Mouse (Mus musculus): ENCODE results near the gene Pex5l. TPM values are rescaled to one million over a fixed set of nuclear protein-coding genes. Genes with fewer than 3 reads are reported as not detected.
A peak's percentile ranks its signal among the peaks of the same experiment; 100 is the strongest.

Gene Pex5l
- total RNA-seq (2021), result under 1 TPM; 0.25 to 0.34 TPM

GRCm38 (mm10) chr3:33142901-33143461 lies at the start of gene Pex5l:
Pex5l (minus strand) TSS chr3:33143247.
- intact Hi-C loops (cut with DNase I), result no loop called here
- peak; percentile 1 for DNase-seq (ENCODE audit: low spot score)

GRCm38 (mm10) chr3:33165186-33165585 lies 22.1 kb upstream of the Pex5l start:
- intact Hi-C loops (cut with DNase I), result no loop called here
- no peak for DNase-seq (ENCODE audit: low spot score)

GRCm38 (mm10) chr3:33163821-33164220 lies 20.8 kb upstream of the Pex5l start:
- intact Hi-C loops (cut with DNase I), result no loop called here

GRCm38 (mm10) chr3:33143592-33143991 lies 545 bp upstream of the Pex5l start:
- intact Hi-C loops (cut with DNase I), result no loop called here
- no peak for DNase-seq (ENCODE audit: low spot score)

More at GRCm38 (mm10) chr3:33163821-33164220, 20.8 kb upstream of the Pex5l start:
- no peak for DNase-seq (ENCODE audit: low spot score)

GRCm38 (mm10) chr3:33142398-33142797 lies 649 bp downstream of the Pex5l start:
- intact Hi-C loops (cut with DNase I), result no loop called here
- DNase-seq (ENCODE audit: low spot score), result no peak

GRCm38 (mm10) chr3:33129944-33130343 lies 13.1 kb downstream of the Pex5l start:
- intact Hi-C loops (cut with DNase I), result no loop called here

GRCm38 (mm10) chr3:33124796-33125195 lies 18.3 kb downstream of the Pex5l start:
- DNase-seq (ENCODE audit: low spot score), result no peak
- intact Hi-C loops (cut with DNase I), result no loop called here

More at GRCm38 (mm10) chr3:33129944-33130343, 13.1 kb downstream of the Pex5l start:
- no peak for DNase-seq (ENCODE audit: low spot score)

GRCm38 (mm10) chr3:33105785-33106184 lies 37.3 kb downstream of the Pex5l start:
- intact Hi-C loops (cut with DNase I), result no loop called here
- no peak for DNase-seq (ENCODE audit: low spot score)

- intact Hi-C loops (cut with DNase I), result no loop called here
- no peak for DNase-seq (ENCODE audit: low spot score)
Observed at GRCm38 (mm10) chr3:33103501-33103900, 39.5 kb downstream of the Pex5l start.

- intact Hi-C loops (cut with DNase I), result no loop called here
- no peak for DNase-seq (ENCODE audit: low spot score)
Observed at GRCm38 (mm10) chr3:33098550-33099295, 44.3 kb downstream of the Pex5l start.

GRCm38 (mm10) chr3:33093646-33094045 lies 49.4 kb downstream of the Pex5l start:
- no peak for DNase-seq (ENCODE audit: low spot score)
- intact Hi-C loops (cut with DNase I), result no loop called here

- intact Hi-C loops (cut with DNase I), result no loop called here
- no peak for DNase-seq (ENCODE audit: low spot score)
Observed at GRCm38 (mm10) chr3:33090001-33090400, 53.0 kb downstream of the Pex5l start.

GRCm38 (mm10) chr3:33089470-33089869 lies 53.6 kb downstream of the Pex5l start:
- DNase-seq (ENCODE audit: low spot score), result no peak
- intact Hi-C loops (cut with DNase I), result no loop called here

- DNase-seq (ENCODE audit: low spot score), result no peak
- intact Hi-C loops (cut with DNase I), result no loop called here
Observed at GRCm38 (mm10) chr3:33088276-33088675, 54.8 kb downstream of the Pex5l start.

GRCm38 (mm10) chr3:33082806-33083338 lies 60.2 kb downstream of the Pex5l start:
- intact Hi-C loops (cut with DNase I), result no loop called here
- DNase-seq (ENCODE audit: low spot score), result no peak

- intact Hi-C loops (cut with DNase I), result no loop called here
- DNase-seq (ENCODE audit: low spot score), result no peak
Observed at GRCm38 (mm10) chr3:33081793-33082192, 61.3 kb downstream of the Pex5l start.

- no peak for DNase-seq (ENCODE audit: low spot score)
- intact Hi-C loops (cut with DNase I), result no loop called here
Observed at GRCm38 (mm10) chr3:33079658-33080057, 63.4 kb downstream of the Pex5l start.

- no peak for DNase-seq (ENCODE audit: low spot score)
- intact Hi-C loops (cut with DNase I), result no loop called here
Observed at GRCm38 (mm10) chr3:33079171-33079570, 63.9 kb downstream of the Pex5l start.

GRCm38 (mm10) chr3:33075696-33076095 lies 67.4 kb downstream of the Pex5l start:
- intact Hi-C loops (cut with DNase I), result no loop called here
- DNase-seq (ENCODE audit: low spot score), result no peak

GRCm38 (mm10) chr3:33074266-33074981 lies 68.6 kb downstream of the Pex5l start:
- intact Hi-C loops (cut with DNase I), result no loop called here

GRCm38 (mm10) chr3:33073905-33074265 lies 69.2 kb downstream of the Pex5l start:
- DNase-seq (ENCODE audit: low spot score), result no peak
- intact Hi-C loops (cut with DNase I), result no loop called here

More at GRCm38 (mm10) chr3:33074266-33074981, 68.6 kb downstream of the Pex5l start:
- no peak for DNase-seq (ENCODE audit: low spot score)

Data from heart, postnatal 25 days (tissue).